Mouse (Mus musculus) neural tube, embryonic 11.5 days (tissue): ENCODE measurements around the gene Ankib1. TPM values are rescaled to one million over a fixed set of nuclear protein-coding genes. Genes with fewer than 3 reads are reported as not detected.

Experiments
- ATAC-seq: fragments of 200-750 bp; cut with Nextera tagmentation; 2 replicates; pipeline ENCODE4 v1.8.0; 2017; ENCODE audit warnings: moderate number of reproducible peaks, mild to moderate bottlenecking, moderate TSS enrichment, moderate library complexity; ENCODE audit not compliant: insufficient read depth, low FRiP score, low TSS enrichment
- DNase-seq: peaks from one replicate; pipeline ENCODE4 v3.0.0-alpha.2; 2015; ENCODE audit warnings: low spot score
- H3K27ac ChIP-seq: fragments of 300-500 bp; sonication (generic); 2 replicates; pipeline ENCODE4 v1.5.1; 2014; ENCODE audit warnings: low read depth, mild to moderate bottlenecking, low read length
- H3K27me3 ChIP-seq: fragments of 300-500 bp; sonication (generic); 2 replicates; pipeline ENCODE4 v1.6.1; 2014; ENCODE audit warnings: mild to moderate bottlenecking, low read length, mixed read lengths; ENCODE audit not compliant: control insufficient read depth, insufficient read depth
- H3K36me3 ChIP-seq: fragments of 300-500 bp; sonication (generic); 2 replicates; pipeline ENCODE4 v1.6.1; 2014; ENCODE audit warnings: mild to moderate bottlenecking, low read length, moderate library complexity, mixed read lengths; ENCODE audit not compliant: control insufficient read depth, insufficient read depth
- H3K4me1 ChIP-seq: fragments of 300-500 bp; sonication (generic); 2 replicates; pipeline ENCODE4 v1.6.1; 2014; ENCODE audit warnings: low read length, mixed read lengths; ENCODE audit not compliant: control insufficient read depth, insufficient read depth
- H3K4me2 ChIP-seq: fragments of 300-500 bp; sonication (generic); 2 replicates; pipeline ENCODE4 v1.6.1; 2014; ENCODE audit warnings: low read depth, mild to moderate bottlenecking, moderate library complexity
- H3K4me3 ChIP-seq: fragments of 300-500 bp; sonication (generic); 2 replicates; pipeline ENCODE4 v1.5.1; 2014; ENCODE audit warnings: low read depth, low read length
- H3K9ac ChIP-seq: fragments of 300-500 bp; sonication (generic); 2 replicates; pipeline ENCODE4 v1.6.1; 2014; ENCODE audit warnings: mild to moderate bottlenecking, low read length
- H3K9me3 ChIP-seq: fragments of 300-500 bp; sonication (generic); 2 replicates; pipeline ENCODE4 v1.6.1; 2016; ENCODE audit warnings: low read length; ENCODE audit not compliant: control insufficient read depth
- WGBS: fragments of 180-500 bp; shearing (Covaris S2); extraction: QIAGEN DNeasy Blood & Tissue Kit; methylation state at CpG from one replicate; pipeline ENCODE4 v1.1.7; 2014; 5-methylcytosine and 5-hydroxymethylcytosine counted together
- polyA plus RNA-seq: library from polyadenylated mRNA; unstranded; fragments of >200 nt; fragmentation: Nextera tagmentation; extraction: Ambion mirVana; gene quantifications from 2 replicates; pipeline ENCODE4 v1.2.1, GENCODE M21; 2014

The Ankib1 gene
- polyA plus RNA-seq, 1 experiment from 2014 or later, result 17.4 TPM

- DNase-seq (no peak), ATAC-seq (no peak)
- H3K36me3 ChIP-seq, result peaks cover 4% of the 10 kb centered on the region
Measured at GRCm38 (mm10) chr5:3700025-3700424, 102.7 kb downstream of the Ankib1 start.

GRCm38 (mm10) chr5:3696031-3696430 is 106.7 kb downstream of the Ankib1 start:
- Histone ChIP-seq H3K27ac (no peak overlapping the region), H3K4me3 (no peak overlapping the region), H3K9ac (no peak overlapping the region), H3K4me2 (no peak overlapping the region), H3K27me3 (no peaks in the 10 kb centered on the region), H3K9me3 (no peaks in the 10 kb centered on the region), H3K4me1 (no peaks in the 10 kb centered on the region), H3K36me3 (peaks cover 6% of the 10 kb centered on the region)
- DNase-seq (no peak), ATAC-seq (no peak)
- WGBS, result 86% methylated on average over 3 of the region's 3 CpGs

More at GRCm38 (mm10) chr5:3700025-3700424, 102.7 kb downstream of the Ankib1 start:
- Histone ChIP-seq H3K4me3 (no peak overlapping the region), H3K4me2 (no peak overlapping the region), H3K9ac (no peak overlapping the region), H3K4me1 (no peaks in the 10 kb centered on the region), H3K9me3 (no peaks in the 10 kb centered on the region), H3K27ac (no peak overlapping the region), H3K27me3 (no peaks in the 10 kb centered on the region)
- WGBS, result 87% methylated on average over 5 of the region's 5 CpGs

DNA sequence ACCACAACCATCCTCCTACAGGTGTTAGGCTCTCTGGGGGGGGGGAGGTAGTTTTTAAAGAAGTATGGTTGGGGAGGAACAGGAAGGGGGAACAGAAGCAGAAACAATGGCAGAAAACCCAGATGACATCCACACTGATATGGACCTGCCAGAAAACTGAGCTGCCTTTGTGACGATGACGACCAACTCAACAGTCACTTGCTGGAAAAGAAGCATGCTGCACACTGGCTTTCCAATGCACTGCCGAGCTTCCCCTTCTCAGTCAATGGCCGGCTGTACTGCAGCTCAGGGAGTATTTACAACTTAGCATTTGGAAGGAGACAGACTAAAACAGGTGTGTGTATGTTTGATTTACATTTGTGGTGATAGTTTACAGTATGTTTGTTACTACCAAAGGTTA is 107.5 kb downstream of the Ankib1 start:
- no peak overlapping the region for H3K4me2 ChIP-seq
- no peak overlapping the region for H3K9ac ChIP-seq
- ATAC-seq (no peak), DNase-seq (no peak)
- no peak overlapping the region for H3K27ac ChIP-seq
- no peaks in the 10 kb centered on the region for H3K27me3 ChIP-seq
- peaks cover 6% of the 10 kb centered on the region for H3K36me3 ChIP-seq
- no peak overlapping the region for H3K4me3 ChIP-seq
- no peaks in the 10 kb centered on the region for H3K4me1 ChIP-seq
- no peaks in the 10 kb centered on the region for H3K9me3 ChIP-seq
- WGBS, result 90% methylated on average over 4 of the region's 4 CpGs

DNA sequence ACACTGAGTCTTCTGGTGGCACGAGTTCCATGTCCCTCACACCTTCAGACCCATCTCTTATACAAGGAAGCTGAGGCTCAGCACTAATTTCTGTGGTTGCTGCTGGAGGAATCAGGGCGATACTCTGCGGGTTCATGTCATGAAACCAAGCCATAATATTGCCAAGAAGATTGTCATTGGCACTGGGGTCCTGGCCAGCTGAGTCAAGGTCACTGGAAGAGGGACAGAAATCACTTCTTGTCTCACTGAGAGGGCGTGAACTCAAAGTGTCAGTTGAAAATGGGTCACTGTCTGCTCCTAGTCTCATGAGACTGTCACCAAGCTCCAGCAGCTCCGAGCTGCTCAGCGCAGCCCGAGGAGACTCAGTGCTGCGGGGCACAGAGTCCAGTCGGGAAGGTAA is 109.8 kb downstream of the Ankib1 start:
- Histone ChIP-seq H3K9ac (no peak overlapping the region), H3K27ac (no peak overlapping the region), H3K9me3 (no peaks in the 10 kb centered on the region), H3K4me2 (no peak overlapping the region), H3K4me1 (no peaks in the 10 kb centered on the region), H3K36me3 (peaks cover 9% of the 10 kb centered on the region), H3K4me3 (no peak overlapping the region), H3K27me3 (no peaks in the 10 kb centered on the region)
- DNase-seq, result no peak
- no peak for ATAC-seq
- 92% methylated on average over 9 of the region's 9 CpGs for WGBS

DNA sequence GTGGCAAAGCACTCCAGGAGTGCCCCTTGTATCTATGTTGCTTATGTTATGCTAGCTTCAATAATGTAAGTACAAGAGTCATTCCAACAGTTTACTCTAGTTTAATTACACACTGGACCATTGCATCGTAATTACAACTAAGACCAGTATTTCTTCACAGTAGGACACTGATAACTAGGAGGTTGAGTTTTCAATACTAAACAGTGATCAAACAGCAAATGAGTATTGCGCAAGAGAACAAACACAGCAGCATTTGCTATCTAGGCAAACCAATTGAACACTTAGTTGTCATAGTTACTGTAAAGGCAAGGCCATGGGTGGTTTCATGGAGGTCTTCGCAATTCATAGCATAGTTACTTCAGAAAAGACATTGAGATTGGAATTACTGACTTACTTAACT is 111.4 kb downstream of the Ankib1 start:
- H3K27me3 ChIP-seq, result no peaks in the 10 kb centered on the region
- no peak overlapping the region for H3K27ac ChIP-seq
- no peaks in the 10 kb centered on the region for H3K9me3 ChIP-seq
- no peak overlapping the region for H3K9ac ChIP-seq
- H3K4me2 ChIP-seq, result no peak overlapping the region
- no peak for DNase-seq
- no peak overlapping the region for H3K4me3 ChIP-seq
- no peaks in the 10 kb centered on the region for H3K4me1 ChIP-seq
- ATAC-seq, result no peak
- 96% methylated on average over 3 of the region's 3 CpGs for whole genome bisulfite sequencing
- peaks cover 9% of the 10 kb centered on the region for H3K36me3 ChIP-seq

DNA sequence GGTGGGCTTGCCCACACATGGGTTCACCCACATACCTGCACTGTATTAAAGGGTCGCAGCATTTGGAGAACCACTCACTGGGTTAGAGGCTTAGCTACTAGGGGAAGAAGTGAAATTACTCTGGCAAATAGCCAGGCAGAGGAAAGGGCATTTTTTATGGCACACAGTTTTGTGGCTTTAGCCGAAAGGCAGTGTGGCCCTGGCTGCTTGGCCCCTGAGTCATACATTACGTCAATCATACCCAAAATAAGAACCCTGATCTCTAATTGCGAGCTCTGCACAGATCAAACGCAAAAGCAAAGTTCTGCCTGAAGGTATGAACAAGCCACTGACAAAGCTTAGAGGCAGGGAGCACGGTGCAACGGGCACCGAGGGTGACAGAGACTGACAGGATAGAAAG is 114.4 kb downstream of the Ankib1 start:
- Histone ChIP-seq H3K9me3 (no peaks in the 10 kb centered on the region), H3K4me3 (no peak overlapping the region), H3K9ac (no peak overlapping the region), H3K4me1 (no peaks in the 10 kb centered on the region), H3K27ac (no peak overlapping the region), H3K4me2 (no peak overlapping the region), H3K27me3 (no peaks in the 10 kb centered on the region), H3K36me3 (peaks cover 9% of the 10 kb centered on the region)
- DNase-seq (no peak), ATAC-seq (no peak)
- 95% methylated on average over 8 of the region's 8 CpGs for WGBS

GRCm38 (mm10) chr5:3669938-3670554 is 132.7 kb downstream of the Ankib1 start:
- Histone ChIP-seq H3K4me1 (no peaks in the 10 kb centered on the region), H3K27ac (no peak overlapping the region), H3K4me3 (no peak overlapping the region), H3K9me3 (no peaks in the 10 kb centered on the region), H3K9ac (no peak overlapping the region), H3K4me2 (no peak overlapping the region), H3K27me3 (no peaks in the 10 kb centered on the region), H3K36me3 (no peaks in the 10 kb centered on the region)
- WGBS, result 90% methylated on average over 6 of the region's 6 CpGs
- no peak for ATAC-seq
- no peak for DNase-seq

GRCm38 (mm10) chr5:3666585-3666984 is 136.1 kb downstream of the Ankib1 start:
- Histone ChIP-seq H3K27ac (no peak overlapping the region), H3K27me3 (no peaks in the 10 kb centered on the region), H3K9ac (no peak overlapping the region), H3K36me3 (no peaks in the 10 kb centered on the region), H3K4me3 (no peak overlapping the region), H3K4me2 (no peak overlapping the region), H3K4me1 (no peaks in the 10 kb centered on the region), H3K9me3 (no peaks in the 10 kb centered on the region)
- ATAC-seq (no peak), DNase-seq (no peak)
- WGBS, result 91% methylated on average over 12 of the region's 12 CpGs

DNA sequence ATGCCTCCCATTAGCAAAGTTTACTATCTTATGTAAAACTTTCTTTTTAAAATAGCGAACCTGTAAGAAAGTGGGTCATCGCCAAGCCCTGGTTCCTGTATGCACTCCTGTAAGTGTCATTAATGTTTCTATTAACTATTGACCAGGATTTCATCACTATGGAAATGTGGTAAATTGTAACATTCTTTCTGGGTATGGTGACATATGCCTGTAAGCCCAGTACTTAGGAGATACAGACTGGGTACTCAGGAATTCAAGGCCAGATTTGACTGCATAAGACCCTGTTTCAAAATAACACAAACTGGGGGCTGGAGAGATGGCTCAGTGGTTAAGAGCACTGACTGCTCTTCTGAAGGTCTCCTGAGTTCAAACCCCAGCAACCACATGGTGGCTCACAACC is 137.5 kb downstream of the Ankib1 start:
- Histone ChIP-seq H3K9me3 (no peaks in the 10 kb centered on the region), H3K9ac (no peak overlapping the region), H3K4me1 (no peaks in the 10 kb centered on the region), H3K4me3 (no peak overlapping the region), H3K4me2 (no peak overlapping the region), H3K27me3 (no peaks in the 10 kb centered on the region), H3K36me3 (no peaks in the 10 kb centered on the region), H3K27ac (no peak overlapping the region)
- 93% methylated on average over 2 of the region's 2 CpGs for WGBS
- ATAC-seq, result no peak
- no peak for DNase-seq
